In the genomic region with DNA sequence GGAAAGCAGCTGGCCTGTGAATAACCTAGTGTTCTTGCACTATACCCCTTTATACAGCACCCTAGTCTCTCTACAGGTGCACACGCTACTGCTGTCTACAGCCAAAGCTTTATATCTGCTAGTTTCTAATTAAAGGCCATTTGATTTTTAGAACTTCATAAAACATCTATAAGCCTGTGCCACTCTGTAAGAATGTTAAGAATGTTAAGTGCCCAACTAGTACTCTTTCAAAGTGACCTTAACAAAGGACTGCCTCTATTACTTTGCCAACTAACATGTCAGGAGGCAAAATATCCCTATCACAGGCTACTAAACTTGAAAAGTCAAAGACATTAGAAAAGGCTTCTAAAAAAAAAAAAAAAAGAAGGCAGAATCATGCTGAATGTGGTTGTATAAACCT, we compare ENCODE assay signal across 28 mouse cellular contexts. TPM values are rescaled to one million over a fixed set of nuclear protein-coding genes. Genes with fewer than 3 reads are reported as not detected.
DNase-seq lines count a peak whose midpoint lies in the region; ATAC-seq and TF ChIP-seq lines count a peak whose summit lies in the region.
"Had no signal": no experiment of that assay in that cellular context is flagged by ENCODE, and none has a peak within 500 bp of the region (broad histone marks: within the 10 kb centered on the region; RNA-seq: fewer than 3 reads in every experiment).

No protein-coding gene starts in this region.

- H3K4me3 ChIP-seq in heart, embryonic 11.5 days (ENCODE audit: low read depth, low read length), result no peak overlapping the region
- no peak overlapping the region for H3K4me3 ChIP-seq in lung, embryonic 15.5 days
- no peak overlapping the region for H3K4me3 ChIP-seq in heart, postnatal 0 days (ENCODE audit: low read depth, low read length)
- no peak overlapping the region for H3K4me3 ChIP-seq in layer of hippocampus, adult 2 months
- H3K4me3 ChIP-seq: embryonic facial prominence, embryonic 13.5 days; forebrain, embryonic 10.5 days; forebrain, embryonic 15.5 days; hindbrain, embryonic 13.5 days; limb, embryonic 10.5 days; limb, embryonic 15.5 days; megakaryocyte, embryonic 14.5 days; midbrain, embryonic 12.5 days; neural tube, embryonic 13.5 days had no signal

- TF ChIP-seq EP300 in heart, postnatal 0 days (IDR thresholded peaks at IDR 0.05; ENCODE audit: low read depth), result peak; percentile 59; the same call in 1 of the 2 replicates

- no peak overlapping the region for H3K4me2 ChIP-seq in heart, embryonic 11.5 days
- no peak overlapping the region for H3K4me2 ChIP-seq in lung, embryonic 15.5 days
- H3K4me2 ChIP-seq in heart, postnatal 0 days (ENCODE audit: low read depth, low read length), result peak overlapping the region; percentile 14; the same call in 1 of the 2 replicates
- H3K4me2 ChIP-seq: embryonic facial prominence, embryonic 13.5 days; forebrain, embryonic 15.5 days; hindbrain, embryonic 13.5 days; limb, embryonic 15.5 days; midbrain, embryonic 12.5 days; neural tube, embryonic 13.5 days had no signal

- H3K4me1 ChIP-seq in heart, embryonic 11.5 days (ENCODE audit: control insufficient read depth, insufficient read depth, low read length), result peaks cover 57% of the 10 kb centered on the region
- peaks cover 43% of the 10 kb centered on the region for H3K4me1 ChIP-seq in lung, embryonic 15.5 days
- H3K4me1 ChIP-seq in heart, postnatal 0 days (ENCODE audit: control insufficient read depth, insufficient read depth), result peaks cover 83% of the 10 kb centered on the region

- ATAC-seq in heart, embryonic 11.5 days (replicated peaks; ENCODE audit: insufficient number of reproducible peaks, low FRiP score, low TSS enrichment), result no peak
- ATAC-seq in lung, embryonic 15.5 days (ENCODE audit: borderline replicate concordance, extremely low read depth, low FRiP score, low TSS enrichment), result no peak; the same call in 1 of the 2 replicates
- ATAC-seq in heart, postnatal 0 days (ENCODE audit: insufficient read depth, low read depth), result peak; percentile 85
- ATAC-seq: forebrain, embryonic 15.5 days; intestine, embryonic 16.5 days had no signal

- DNase-seq in heart, postnatal 14 days, result no peak
- DNase-seq in kidney, adult 18-20 months, result peak; percentile 18
- no peak for DNase-seq in kidney, postnatal 36 days
- no peak for DNase-seq in lung, postnatal 4 days
- DNase-seq in heart, postnatal 0 days (ENCODE audit: low spot score), result peak; percentile 85
- DNase-seq in layer of hippocampus, adult 2 months (ENCODE audit: low spot score in 2 of 2), result no peak
- DNase-seq: adrenal gland, postnatal 14 days; gastrocnemius, postnatal 25 days; layer of hippocampus, adult 9-11 months; lung, postnatal 14 days; right cerebral cortex, postnatal 4 days; thymus, adult 18-20 months; thymus, postnatal 25 days had no signal

- 74% methylated on average over 1 of the region's 1 CpGs for WGBS in heart, embryonic 11.5 days (ENCODE audit: insufficient replicate concordance)
- WGBS in lung, embryonic 15.5 days, result 63% methylated on average over 1 of the region's 1 CpGs
- whole genome bisulfite sequencing in heart, postnatal 0 days, result 55% methylated on average over 1 of the region's 1 CpGs

- H3K9ac ChIP-seq in heart, embryonic 11.5 days (ENCODE audit: low read depth, low read length), result 0 out of 2 replicates have a peak overlapping the region, but pooled peaks have one; percentile 43
- no peak overlapping the region for H3K9ac ChIP-seq in lung, embryonic 15.5 days
- H3K9ac ChIP-seq in heart, postnatal 0 days (replicated peaks; ENCODE audit: low read depth, low read length), result no peak overlapping the region
- H3K9ac ChIP-seq: embryonic facial prominence, embryonic 13.5 days; forebrain, embryonic 15.5 days; hindbrain, embryonic 13.5 days; limb, embryonic 15.5 days; liver, embryonic 14.5 days; midbrain, embryonic 12.5 days; neural tube, embryonic 13.5 days had no signal

- H3K27ac ChIP-seq in heart, embryonic 11.5 days (ENCODE audit: low read depth, low read length), result peak overlapping the region; percentile 13
- H3K27ac ChIP-seq in lung, embryonic 15.5 days, result peak overlapping the region; percentile 65
- H3K27ac ChIP-seq in heart, postnatal 0 days (ENCODE audit: low read depth), result peak overlapping the region; percentile 98
- no peak overlapping the region for H3K27ac ChIP-seq in layer of hippocampus, adult 2 months
- H3K27ac ChIP-seq: embryonic facial prominence, embryonic 13.5 days; forebrain, embryonic 10.5 days; forebrain, embryonic 15.5 days; hindbrain, embryonic 13.5 days; kidney, postnatal 0 days; limb, embryonic 10.5 days; limb, embryonic 15.5 days; liver, embryonic 14.5 days; midbrain, embryonic 12.5 days; neural tube, embryonic 13.5 days; stomach, postnatal 0 days had no signal

- H3K9me3 ChIP-seq in heart, embryonic 11.5 days (replicated peaks; ENCODE audit: control insufficient read depth, low read length), result no peaks in the 10 kb centered on the region
- no peaks in the 10 kb centered on the region for H3K9me3 ChIP-seq in lung, embryonic 15.5 days
- no peaks in the 10 kb centered on the region for H3K9me3 ChIP-seq in heart, postnatal 0 days (replicated peaks; ENCODE audit: control insufficient read depth, low read length)
- H3K9me3 ChIP-seq: embryonic facial prominence, embryonic 13.5 days; forebrain, embryonic 10.5 days; forebrain, embryonic 15.5 days; hindbrain, embryonic 13.5 days; limb, embryonic 10.5 days; limb, embryonic 15.5 days; megakaryocyte, embryonic 14.5 days; midbrain, embryonic 12.5 days; neural tube, embryonic 13.5 days had no signal

- H3K27me3 ChIP-seq in heart, embryonic 11.5 days (ENCODE audit: control insufficient read depth, insufficient read depth, low read length), result no peaks in the 10 kb centered on the region
- H3K27me3 ChIP-seq in lung, embryonic 15.5 days, result no peaks in the 10 kb centered on the region
- H3K27me3 ChIP-seq in heart, postnatal 0 days (ENCODE audit: control insufficient read depth, insufficient read depth, low read length), result no peaks in the 10 kb centered on the region
- H3K27me3 ChIP-seq: embryonic facial prominence, embryonic 13.5 days; forebrain, embryonic 15.5 days; hindbrain, embryonic 13.5 days; limb, embryonic 15.5 days; megakaryocyte, embryonic 14.5 days; midbrain, embryonic 12.5 days; neural tube, embryonic 13.5 days had no signal

- TF ChIP-seq CTCF in heart, postnatal 0 days (IDR thresholded peaks at IDR 0.05; ENCODE audit: low read depth), result no peak
- TF ChIP-seq CTCF in layer of hippocampus, adult 2 months (conservative IDR thresholded peaks at IDR 0.05), result no peak

- no peaks in the 10 kb centered on the region for H3K36me3 ChIP-seq in heart, embryonic 11.5 days (ENCODE audit: control insufficient read depth, insufficient read depth, low read length)
- no peaks in the 10 kb centered on the region for H3K36me3 ChIP-seq in lung, embryonic 15.5 days
- no peaks in the 10 kb centered on the region for H3K36me3 ChIP-seq in heart, postnatal 0 days (replicated peaks; ENCODE audit: control insufficient read depth, insufficient read depth, low read length)
- H3K36me3 ChIP-seq: forebrain, embryonic 15.5 days; hindbrain, embryonic 13.5 days; midbrain, embryonic 12.5 days; neural tube, embryonic 13.5 days had no signal

- intact Hi-C loops in heart, postnatal 14 days (cut with DNase I), result loop anchor here (2.0 kb wide), 1 partner anchor 29 kb away; no protein-coding TSS in a partner anchor

RNA-seq across cellular contexts. Expression of gene Arhgap35, which starts 31.0 kb away (rescaled TPM):
- 15.9 and 17.2 TPM in 2 replicates for polyA plus RNA-seq in heart, embryonic 11.5 days (2014; fragmentation: Nextera tagmentation; extraction: Ambion mirVana)
- total RNA-seq in heart, postnatal 14 days (2021), result 10 to 100 TPM; 42.8 to 44.1 TPM
- polyA plus RNA-seq in lung, embryonic 15.5 days (2015; fragmentation: Nextera tagmentation; extraction: Ambion mirVana), result 19.1 and 19.4 TPM in 2 replicates
- total RNA-seq in heart, postnatal 0 days (2014; rRNA removed; ENCODE audit: low replicate concordance), result 57.5 and 67.6 TPM in 2 replicates
- polyA plus RNA-seq in heart, postnatal 0 days (2015; fragmentation: Nextera tagmentation; extraction: Ambion mirVana), result 9.7 and 10.0 TPM in 2 replicates
- 100 to 1,000 TPM; 124 to 128 TPM for total RNA-seq in layer of hippocampus, adult 2 months (2021)

Comparison
In these comparisons a context has a peak if more than half of its experiments do, and no peak if none do; other contexts are left out.
1. DNase-seq: peak in kidney, adult 18-20 months (single experiment) and heart, postnatal 0 days (single experiment); none in heart, postnatal 14 days (0 of 2), kidney, postnatal 36 days (0 of 2), lung, postnatal 4 days (0 of 2) and layer of hippocampus, adult 2 months (0 of 2).